Comparison of ENCODE assay signal across 10 mouse cellular contexts in the genomic region with DNA sequence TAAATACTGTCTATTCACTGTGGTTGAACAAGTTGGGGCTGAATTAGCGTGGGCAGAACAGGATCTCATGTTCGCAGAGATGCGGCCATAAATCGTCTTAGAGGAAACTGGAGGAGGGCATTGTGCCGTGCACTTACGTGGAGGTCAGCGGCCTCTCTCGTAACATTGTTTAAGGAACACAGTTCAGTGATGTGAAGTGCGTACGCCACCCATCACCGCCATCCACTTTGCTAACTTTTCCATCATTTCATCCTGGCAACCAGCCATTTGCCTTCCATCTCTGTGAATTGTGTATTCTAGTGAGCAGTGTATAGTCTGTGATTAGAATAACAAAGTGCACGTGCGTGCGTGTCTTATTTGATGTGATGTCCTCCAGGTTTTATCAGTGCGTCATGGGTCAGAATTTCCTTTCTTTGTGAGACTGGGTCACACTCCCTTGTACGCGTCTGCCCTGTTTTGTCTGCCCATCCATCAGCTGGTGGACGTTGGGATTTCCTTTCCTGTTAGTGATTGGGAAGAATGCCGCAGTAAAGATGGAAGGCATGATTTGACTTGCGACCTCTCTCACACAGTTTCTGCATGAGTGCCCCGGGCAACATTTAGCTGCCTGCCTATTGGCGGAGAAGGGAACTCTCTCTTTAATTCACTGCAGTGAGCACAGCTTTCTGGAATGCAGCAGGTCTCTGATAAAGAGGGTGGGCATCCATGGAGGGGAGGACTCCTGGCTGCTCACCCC. TPM values are rescaled to one million over a fixed set of nuclear protein-coding genes. Genes with fewer than 3 reads are reported as not detected.
DNase-seq lines count a peak whose midpoint lies in the region; ATAC-seq and TF ChIP-seq lines count a peak whose summit lies in the region.
"Had no signal": no experiment of that assay in that cellular context is flagged by ENCODE, and none has a peak within 500 bp of the region (broad histone marks: within the 10 kb centered on the region; RNA-seq: fewer than 3 reads in every experiment).

No protein-coding gene starts in this region.

- H3K27me3 ChIP-seq in heart, embryonic 14.5 days (ENCODE audit: control insufficient read depth, insufficient read depth, low read length) = peaks cover 35% of the 10 kb centered on the region
- peaks cover 7% of the 10 kb centered on the region for H3K27me3 ChIP-seq in hindbrain, embryonic 11.5 days (ENCODE audit: control insufficient read depth, insufficient read depth, low read length)
- no peaks in the 10 kb centered on the region; the same call in 1 of the 2 replicates for H3K27me3 ChIP-seq in midbrain, embryonic 12.5 days

- H3K4me1 ChIP-seq in heart, embryonic 14.5 days (ENCODE audit: control insufficient read depth in 2 of 2, insufficient read depth in 2 of 2, low read length in 2 of 2) = peaks cover 28 to 33% of the 10 kb centered on the region in 2 experiments
- peaks cover 11% of the 10 kb centered on the region for H3K4me1 ChIP-seq in hindbrain, embryonic 11.5 days (replicated peaks; ENCODE audit: control insufficient read depth, insufficient read depth, low read length)
- H3K4me1 ChIP-seq in midbrain, embryonic 12.5 days = peaks cover 22% of the 10 kb centered on the region

- no peak for TF ChIP-seq POLR2A in brain, embryonic 14.5 days (IDR thresholded peaks at IDR 0.05; ENCODE audit: borderline replicate concordance, extremely low read depth, insufficient read depth, insufficient read length, poor library complexity, severe bottlenecking)

- H3K27ac ChIP-seq in heart, embryonic 14.5 days (replicated peaks in 1 of 2; ENCODE audit: control insufficient read depth in 1 of 2, insufficient read depth in 1 of 2, low read depth in 2 of 2, low read length in 2 of 2) = no peak overlapping the region
- no peak overlapping the region for H3K27ac ChIP-seq in hindbrain, embryonic 11.5 days (ENCODE audit: low read depth, low read length)
- no peak overlapping the region for H3K27ac ChIP-seq in midbrain, embryonic 12.5 days (replicated peaks)

- no peak overlapping the region for H3K9ac ChIP-seq in heart, embryonic 14.5 days (ENCODE audit: low read length)
- H3K9ac ChIP-seq in hindbrain, embryonic 11.5 days (ENCODE audit: low read depth, low read length) = no peak overlapping the region
- H3K9ac ChIP-seq in midbrain, embryonic 12.5 days (replicated peaks) = no peak overlapping the region

- TF ChIP-seq CTCF in brain, embryonic 14.5 days (IDR thresholded peaks at IDR 0.05; ENCODE audit: borderline replicate concordance, extremely low read depth, insufficient read depth, insufficient read length) = no peak

- 0 out of 2 replicates have a peak, but pooled peaks have one; percentile 37 for ATAC-seq in heart, embryonic 14.5 days (ENCODE audit: insufficient number of reproducible peaks, insufficient read depth, low FRiP score, low read depth)
- ATAC-seq in hindbrain, embryonic 11.5 days (ENCODE audit: low FRiP score) = peak; percentile 70
- peak; percentile 23; the same call in 1 of the 2 replicates for ATAC-seq in midbrain, embryonic 12.5 days (ENCODE audit: low FRiP score, low read depth)

- DNase-seq in heart, postnatal 14 days = no peak
- DNase-seq in brain, embryonic 14.5 days (ENCODE audit: low read depth) = peak; percentile 53
- peak; percentile 59 for DNase-seq in hindbrain, embryonic 11.5 days (ENCODE audit: low spot score)
- DNase-seq in adipocyte (ENCODE audit: low spot score) = no peak
- no peak for DNase-seq in layer of hippocampus, postnatal 25 days (ENCODE audit: extremely low spot score in 1 of 2, low spot score in 1 of 2)
- no peak for DNase-seq in layer of hippocampus, adult 11-12 months (ENCODE audit: low spot score)
- DNase-seq: cerebellum, postnatal 36 days; heart, adult 11 months had no signal

- H3K36me3 ChIP-seq in heart, embryonic 14.5 days (ENCODE audit: control insufficient read depth, insufficient read depth, low read length) = no peaks in the 10 kb centered on the region
- no peaks in the 10 kb centered on the region for H3K36me3 ChIP-seq in hindbrain, embryonic 11.5 days (ENCODE audit: control insufficient read depth, insufficient read depth, low read length)
- no peaks in the 10 kb centered on the region for H3K36me3 ChIP-seq in midbrain, embryonic 12.5 days

- H3K4me2 ChIP-seq in heart, embryonic 14.5 days (ENCODE audit: low read length) = no peak overlapping the region
- peak overlapping the region; percentile 19; the same call in 1 of the 2 replicates for H3K4me2 ChIP-seq in hindbrain, embryonic 11.5 days (replicated peaks; ENCODE audit: low read depth, low read length)
- H3K4me2 ChIP-seq in midbrain, embryonic 12.5 days (replicated peaks) = 0 out of 2 replicates have a peak overlapping the region, but pooled peaks have one; percentile 5

- intact Hi-C loops in heart, postnatal 14 days (cut with DNase I) = no loop called here

- no peaks in the 10 kb centered on the region for H3K9me3 ChIP-seq in heart, embryonic 14.5 days (ENCODE audit: control insufficient read depth, low read length)
- no peaks in the 10 kb centered on the region for H3K9me3 ChIP-seq in hindbrain, embryonic 11.5 days (ENCODE audit: control insufficient read depth, low read length)
- no peaks in the 10 kb centered on the region for H3K9me3 ChIP-seq in midbrain, embryonic 12.5 days

- WGBS in heart, embryonic 14.5 days = 58% methylated on average over 22 of the region's 22 CpGs
- WGBS in hindbrain, embryonic 11.5 days = 32% methylated on average over 22 of the region's 22 CpGs
- 63% methylated on average over 22 of the region's 22 CpGs for WGBS in midbrain, embryonic 12.5 days

- no peak overlapping the region for H3K4me3 ChIP-seq in heart, embryonic 14.5 days (ENCODE audit: control insufficient read depth in 1 of 2, insufficient read depth in 1 of 2, low read depth in 1 of 2, low read length in 2 of 2)
- H3K4me3 ChIP-seq in hindbrain, embryonic 11.5 days (ENCODE audit: low read depth, low read length) = no peak overlapping the region
- H3K4me3 ChIP-seq in midbrain, embryonic 12.5 days = no peak overlapping the region

RNA-seq across cellular contexts. Expression of a gene that starts 33.0 kb away (rescaled TPM):
- 14.5 and 14.6 TPM in 2 replicates for polyA plus RNA-seq in heart, embryonic 14.5 days (2014; fragmentation: Nextera tagmentation; extraction: Ambion mirVana)
- total RNA-seq in heart, postnatal 14 days (2021) = 10 to 100 TPM; 11.6 to 12.3 TPM
- 57.8 and 83.3 TPM in 2 replicates for polyA plus RNA-seq in brain, embryonic 14.5 days (2012; rRNA removed)
- polyA plus RNA-seq in hindbrain, embryonic 11.5 days (2014; fragmentation: Nextera tagmentation; extraction: Ambion mirVana) = 10.5 and 15.2 TPM in 2 replicates
- 10.8 and 11.7 TPM in 2 replicates for polyA plus RNA-seq in midbrain, embryonic 12.5 days (2016; fragmentation: Nextera tagmentation; extraction: Ambion mirVana)
- total RNA-seq in layer of hippocampus, postnatal 25 days (2021) = 100 to 1,000 TPM; 107 to 109 TPM

RNA-seq across cellular contexts. Expression of a gene that starts 56.6 kb away (rescaled TPM):
- polyA plus RNA-seq in heart, embryonic 14.5 days (2014; fragmentation: Nextera tagmentation; extraction: Ambion mirVana) = 2.0 and 4.5 TPM in 2 replicates
- total RNA-seq in heart, postnatal 14 days (2021) = 1 to 10 TPM in 1 of 2 experiments, under 1 TPM in 1; 0.80 to 1.2 TPM
- 24.3 and 26.3 TPM in 2 replicates for polyA plus RNA-seq in brain, embryonic 14.5 days (2012; rRNA removed)
- polyA plus RNA-seq in hindbrain, embryonic 11.5 days (2014; fragmentation: Nextera tagmentation; extraction: Ambion mirVana) = 6.8 and 9.3 TPM in 2 replicates
- 11.1 and 12.2 TPM in 2 replicates for polyA plus RNA-seq in midbrain, embryonic 12.5 days (2016; fragmentation: Nextera tagmentation; extraction: Ambion mirVana)
- total RNA-seq in layer of hippocampus, postnatal 25 days (2021) = 10 to 100 TPM; 26.1 to 35.8 TPM

Comparison
In these comparisons a context has a peak if more than half of its experiments do, and no peak if none do; other contexts are left out.
1. DNase-seq: peak in brain, embryonic 14.5 days (single experiment) and hindbrain, embryonic 11.5 days (single experiment); none in heart, postnatal 14 days (0 of 2), adipocyte (single experiment), layer of hippocampus, postnatal 25 days (0 of 2) and layer of hippocampus, adult 11-12 months (single experiment).
2. Peak in every context shown above with its lines, with median percentiles within 50 percentile points of each other: ATAC-seq.